Comparison of ENCODE assay signal across 27 mouse cellular contexts in genomic region chr1:181251624-181252023, GRCm38 (mm10). TPM values are rescaled to one million over a fixed set of nuclear protein-coding genes. Genes with fewer than 3 reads are reported as not detected.
DNase-seq lines count a peak whose midpoint lies in the region; ATAC-seq and TF ChIP-seq lines count a peak whose summit lies in the region.
"Had no signal": no experiment of that assay in that cellular context is flagged by ENCODE, and none has a peak within 500 bp of the region (broad histone marks: within the 10 kb centered on the region; RNA-seq: fewer than 3 reads in every experiment).

No protein-coding gene starts in this region.

- H3K27me3 ChIP-seq in heart, embryonic 10.5 days (ENCODE audit: insufficient read depth, poor library complexity, severe bottlenecking): no peaks in the 10 kb centered on the region
- no peaks in the 10 kb centered on the region for H3K27me3 ChIP-seq in liver, embryonic 13.5 days
- H3K27me3 ChIP-seq in liver, embryonic 11.5 days (replicated peaks; ENCODE audit: control insufficient read depth, insufficient read depth, low read length): no peaks in the 10 kb centered on the region
- no peaks in the 10 kb centered on the region for H3K27me3 ChIP-seq in MEL (ENCODE audit: control insufficient read depth in 1 of 2, insufficient read depth in 2 of 2, low read length in 2 of 2)
- no peaks in the 10 kb centered on the region for H3K27me3 ChIP-seq in stomach, embryonic 14.5 days (ENCODE audit: control insufficient read depth, insufficient read depth, low read length)
- H3K27me3 ChIP-seq: hindbrain, embryonic 15.5 days; midbrain, embryonic 15.5 days had no signal

- peak; percentile 50 for TF ChIP-seq RAD21 in MEL (IDR thresholded peaks at IDR 0.05; ENCODE audit: low read depth, low read length)

- no peak for TF ChIP-seq POLR2A in MEL (IDR thresholded peaks at IDR 0.05; ENCODE audit: control insufficient read depth in 1 of 2, insufficient read depth in 1 of 2, low read depth in 1 of 2, low read length in 2 of 2, poor library complexity in 1 of 2)

- H3K4me1 ChIP-seq in heart, embryonic 10.5 days: peaks cover 35% of the 10 kb centered on the region
- peaks cover 84% of the 10 kb centered on the region for H3K4me1 ChIP-seq in liver, embryonic 13.5 days (replicated peaks)
- H3K4me1 ChIP-seq in liver, embryonic 11.5 days (replicated peaks; ENCODE audit: control insufficient read depth, insufficient read depth, low read length): peaks cover 43% of the 10 kb centered on the region
- H3K4me1 ChIP-seq in MEL (ENCODE audit: control insufficient read depth in 1 of 2, insufficient read depth in 2 of 2, low read length in 2 of 2): peaks cover 14 to 32% of the 10 kb centered on the region in 2 experiments
- peaks cover 7% of the 10 kb centered on the region; the same call in 1 of the 2 replicates for H3K4me1 ChIP-seq in stomach, embryonic 14.5 days (ENCODE audit: control insufficient read depth, insufficient read depth, low read length)

- peak overlapping the region; percentile 2; the same call in 1 of the 2 replicates for H3K27ac ChIP-seq in heart, embryonic 10.5 days
- H3K27ac ChIP-seq in liver, embryonic 13.5 days: peak overlapping the region; percentile 63
- H3K27ac ChIP-seq in liver, embryonic 11.5 days (ENCODE audit: low read depth, low read length): no peak overlapping the region; the same call in 1 of the 2 replicates
- H3K27ac ChIP-seq in MEL (ENCODE audit: control insufficient read depth, low read depth, low read length): no peak overlapping the region
- H3K27ac ChIP-seq in stomach, embryonic 14.5 days (ENCODE audit: low read length): peak overlapping the region; percentile 4; the same call in 1 of the 2 replicates
- H3K27ac ChIP-seq: embryonic facial prominence, embryonic 13.5 days; forebrain, embryonic 10.5 days; hindbrain, embryonic 10.5 days; hindbrain, embryonic 15.5 days; layer of hippocampus, adult 2 months; midbrain, embryonic 15.5 days had no signal

- TF ChIP-seq CTCF in MEL (IDR thresholded peaks at IDR 0.05 in 2 of 3, conservative IDR thresholded peaks at IDR 0.05 in 1 of 3; ENCODE audit: control insufficient read depth in 1 of 3, insufficient read depth in 1 of 3, low read depth in 2 of 3, low read length in 3 of 3, poor library complexity in 1 of 3, severe bottlenecking in 1 of 3): peak in 1 of 3 experiments; percentile 40; a peak in 2 of 6 replicates

- WGBS in heart, embryonic 10.5 days: 78% methylated on average over 5 of the region's 5 CpGs
- WGBS in liver, embryonic 13.5 days (ENCODE audit: insufficient replicate concordance): 67% methylated on average over 5 of the region's 5 CpGs
- 72% methylated on average over 5 of the region's 5 CpGs for WGBS in liver, embryonic 11.5 days
- WGBS in stomach, embryonic 14.5 days: 76% methylated on average over 5 of the region's 5 CpGs

- no peak for DNase-seq in heart, embryonic 10.5 days (ENCODE audit: low spot score)
- no peak for DNase-seq in heart, postnatal 25 days (ENCODE audit: low spot score)
- no peak for DNase-seq in liver, embryonic 13.5 days
- no peak for DNase-seq in liver, embryonic 11.5 days (ENCODE audit: low spot score)
- DNase-seq in MEL (ENCODE audit: low read depth, low spot score): peak; percentile 32
- no peak for DNase-seq in adrenal gland, adult 2 months
- no peak for DNase-seq in thymus, postnatal 0 days (ENCODE audit: low spot score)
- DNase-seq: adrenal gland, postnatal 25 days; cerebellum, adult 18-20 months; cerebellum, postnatal 10 days; heart, postnatal 10 days; kidney, adult 2 months; kidney, postnatal 36 days; lung, adult 2 months; lung, postnatal 14 days; right cerebral cortex, postnatal 25 days had no signal

- intact Hi-C loops in heart, postnatal 25 days (cut with DNase I): no loop called here

- H3K36me3 ChIP-seq in heart, embryonic 10.5 days: no peaks in the 10 kb centered on the region
- H3K36me3 ChIP-seq in liver, embryonic 13.5 days: 0 out of 2 replicates have a peak, but pooled peaks cover 2% of the 10 kb centered on the region
- no peaks in the 10 kb centered on the region for H3K36me3 ChIP-seq in liver, embryonic 11.5 days (ENCODE audit: control insufficient read depth, insufficient read depth, low read length)
- H3K36me3 ChIP-seq in MEL (ENCODE audit: control insufficient read depth in 1 of 2, insufficient read depth in 2 of 2, low read length in 2 of 2): peaks cover 0 to 13% of the 10 kb centered on the region in 2 experiments; a peak in 2 of 4 replicates
- H3K36me3 ChIP-seq in stomach, embryonic 14.5 days (ENCODE audit: control insufficient read depth, insufficient read depth, low read length): no peaks in the 10 kb centered on the region
- H3K36me3 ChIP-seq: embryonic facial prominence, embryonic 13.5 days; forebrain, embryonic 10.5 days; hindbrain, embryonic 10.5 days; hindbrain, embryonic 15.5 days; midbrain, embryonic 15.5 days had no signal

- H3K9me3 ChIP-seq in heart, embryonic 10.5 days: no peaks in the 10 kb centered on the region
- peaks cover 4% of the 10 kb centered on the region; the same call in 1 of the 2 replicates for H3K9me3 ChIP-seq in liver, embryonic 13.5 days (replicated peaks)
- no peaks in the 10 kb centered on the region for H3K9me3 ChIP-seq in liver, embryonic 11.5 days (ENCODE audit: control insufficient read depth, low read length)
- H3K9me3 ChIP-seq in MEL (replicated peaks; ENCODE audit: insufficient read depth, low read length): no peaks in the 10 kb centered on the region
- peaks cover 7% of the 10 kb centered on the region; the same call in 1 of the 2 replicates for H3K9me3 ChIP-seq in stomach, embryonic 14.5 days (ENCODE audit: control insufficient read depth, low read depth, low read length)
- H3K9me3 ChIP-seq: embryonic facial prominence, embryonic 13.5 days; forebrain, embryonic 10.5 days; hindbrain, embryonic 10.5 days; hindbrain, embryonic 15.5 days; midbrain, embryonic 15.5 days had no signal

- TF ChIP-seq EP300 in MEL (IDR thresholded peaks at IDR 0.05; ENCODE audit: low read depth in 1 of 2, low read length in 2 of 2): no peak

- H3K79me2 ChIP-seq in MEL (ENCODE audit: control insufficient read depth, insufficient read depth, low read length, poor library complexity): no peaks in the 10 kb centered on the region; the same call in 1 of the 2 replicates

- H3K4me2 ChIP-seq in liver, embryonic 13.5 days: no peak overlapping the region
- no peak overlapping the region for H3K4me2 ChIP-seq in liver, embryonic 11.5 days
- no peak overlapping the region for H3K4me2 ChIP-seq in stomach, embryonic 14.5 days (replicated peaks; ENCODE audit: low read depth, low read length)
- H3K4me2 ChIP-seq: embryonic facial prominence, embryonic 13.5 days; heart, embryonic 11.5 days; hindbrain, embryonic 15.5 days; midbrain, embryonic 15.5 days had no signal

- no peak for ATAC-seq in liver, embryonic 13.5 days (ENCODE audit: low read depth)
- no peak for ATAC-seq in liver, embryonic 11.5 days (replicated peaks; ENCODE audit: low FRiP score)
- ATAC-seq in stomach, embryonic 14.5 days (ENCODE audit: insufficient number of reproducible peaks, insufficient read depth, low FRiP score, low read depth): no peak
- ATAC-seq: CD4-positive, CD25-positive, alpha-beta regulatory T cell, adult 4 months; forebrain, embryonic 16.5 days; inflammation-experienced regulatory T-cells, adult 6 months; midbrain, embryonic 15.5 days had no signal

- peak overlapping the region; percentile 8; the same call in 1 of the 2 replicates for H3K9ac ChIP-seq in liver, embryonic 13.5 days
- no peak overlapping the region for H3K9ac ChIP-seq in liver, embryonic 11.5 days (ENCODE audit: low read depth, low read length)
- H3K9ac ChIP-seq in MEL (ENCODE audit: control insufficient read depth, low read depth, low read length, poor library complexity, severe bottlenecking): no peak overlapping the region
- H3K9ac ChIP-seq in stomach, embryonic 14.5 days (replicated peaks; ENCODE audit: low read depth, low read length): no peak overlapping the region
- H3K9ac ChIP-seq: embryonic facial prominence, embryonic 13.5 days; hindbrain, embryonic 15.5 days; midbrain, embryonic 15.5 days had no signal

- no peak overlapping the region for H3K4me3 ChIP-seq in heart, embryonic 10.5 days
- H3K4me3 ChIP-seq in liver, embryonic 13.5 days (replicated peaks): no peak overlapping the region
- H3K4me3 ChIP-seq in liver, embryonic 11.5 days (ENCODE audit: low read depth, low read length): no peak overlapping the region
- no peak overlapping the region for H3K4me3 ChIP-seq in MEL (ENCODE audit: control insufficient read depth in 1 of 2, insufficient read depth in 1 of 2, low read depth in 2 of 2, low read length in 2 of 2)
- no peak overlapping the region for H3K4me3 ChIP-seq in stomach, embryonic 14.5 days (ENCODE audit: low read depth, low read length)
- H3K4me3 ChIP-seq: embryonic facial prominence, embryonic 13.5 days; forebrain, embryonic 10.5 days; hindbrain, embryonic 10.5 days; hindbrain, embryonic 15.5 days; layer of hippocampus, adult 2 months; midbrain, embryonic 15.5 days had no signal

TF ChIP-seq in MEL, 35 proteins besides CTCF, POLR2A, EP300 and RAD21 (continues in another document):
- TF ChIP-seq ZC3H11A (IDR thresholded peaks at IDR 0.05; ENCODE audit: low read depth, low read length) (peak; percentile 62), JUND (IDR thresholded peaks at IDR 0.05; ENCODE audit: low read depth, low read length) (no peak), NELFE (IDR thresholded peaks at IDR 0.05; ENCODE audit: low read depth, low read length) (no peak), UBTF (IDR thresholded peaks at IDR 0.05; ENCODE audit: borderline replicate concordance, insufficient read depth, low read depth, low read length) (no peak), TAL1 (IDR thresholded peaks at IDR 0.05; ENCODE audit: low read length) (no peak), ZNF384 (IDR thresholded peaks at IDR 0.05; ENCODE audit: low read depth, low read length) (no peak), MAX (IDR thresholded peaks at IDR 0.05; ENCODE audit: low read length) (no peak), KAT2A (conservative IDR thresholded peaks at IDR 0.05; ENCODE audit: low read depth, low read length) (no peak), TBP (IDR thresholded peaks at IDR 0.05; ENCODE audit: low read depth, low read length) (no peak)

RNA-seq across cellular contexts. Expression of gene Wdr26, which starts 39.8 kb away (rescaled TPM):
- 24.4 and 26.3 TPM in 2 replicates for polyA plus RNA-seq in heart, embryonic 10.5 days (2016; fragmentation: Nextera tagmentation; extraction: Ambion mirVana)
- total RNA-seq in heart, postnatal 25 days (2021): 100 to 1,000 TPM in 1 of 2 experiments, 10 to 100 TPM in 1; 96.0 to 103 TPM
- polyA plus RNA-seq in liver, embryonic 13.5 days (2015; fragmentation: Nextera tagmentation; extraction: Ambion mirVana): 55.6 and 62.5 TPM in 2 replicates
- 33.8 and 40.0 TPM in 2 replicates for polyA plus RNA-seq in liver, embryonic 11.5 days (2014; fragmentation: Nextera tagmentation; extraction: Ambion mirVana)
- total RNA-seq in MEL (2012; rRNA removed): 21.6 and 23.5 TPM in 2 replicates
- polyA plus RNA-seq in MEL (2012; ENCODE audit: insufficient read depth in 1 of 2, insufficient read length in 2 of 2, low read depth in 1 of 2, low replicate concordance in 2 of 2, missing spikeins in 1 of 2): 10 to 100 TPM in 1 of 2 experiments, not detected in 1; 35.1 TPM
- 54.7 and 56.7 TPM in 2 replicates for polyA plus RNA-seq in stomach, embryonic 14.5 days (2014; fragmentation: Nextera tagmentation; extraction: Ambion mirVana)
- 100 to 1,000 TPM; 113 to 140 TPM for total RNA-seq in adrenal gland, adult 2 months (2021)
- 56.7 and 62.2 TPM in 2 replicates for polyA plus RNA-seq in adrenal gland, adult 2 months (2012; rRNA removed)
- 47.9 and 56.5 TPM in 2 replicates for polyA plus RNA-seq in thymus, postnatal 0 days (2015; fragmentation: Nextera tagmentation; extraction: Ambion mirVana)

Comparison
In these comparisons a context has a peak if more than half of its experiments do, and no peak if none do; other contexts are left out.
1. H3K27ac ChIP-seq: peak in heart, embryonic 10.5 days (single experiment), liver, embryonic 13.5 days (single experiment) and stomach, embryonic 14.5 days (single experiment); none in liver, embryonic 11.5 days (single experiment) and MEL (single experiment).